In the genomic region with DNA sequence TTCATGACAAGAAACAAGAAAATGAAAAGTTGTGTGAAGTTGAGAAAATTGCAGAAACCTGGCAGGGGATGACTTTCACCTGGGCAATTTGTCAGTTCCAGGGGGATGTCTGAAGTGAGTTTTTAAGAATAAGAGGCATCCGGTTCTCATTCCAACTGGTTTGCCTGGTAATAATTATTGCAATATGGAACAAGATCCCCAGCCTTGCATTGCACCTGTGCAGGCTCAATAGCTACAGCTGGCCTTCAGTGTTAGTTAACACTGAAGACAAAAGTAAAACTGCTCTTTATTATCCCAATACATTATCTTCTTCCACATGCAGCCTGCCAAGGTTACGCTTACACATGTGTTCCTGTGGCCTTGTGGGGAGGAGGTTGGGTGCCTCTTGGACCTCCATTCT, we compare ENCODE assay signal across 21 mouse cellular contexts.
DNase-seq lines count a peak whose midpoint lies in the region; ATAC-seq and TF ChIP-seq lines count a peak whose summit lies in the region.
"Had no signal": no experiment of that assay in that cellular context is flagged by ENCODE, and none has a peak within 500 bp of the region (broad histone marks: within the 10 kb centered on the region; RNA-seq: fewer than 3 reads in every experiment).

No protein-coding gene starts in this region.

- no peak for ATAC-seq in midbrain, embryonic 11.5 days (ENCODE audit: low FRiP score)
- ATAC-seq in midbrain, postnatal 0 days (ENCODE audit: low FRiP score) = no peak
- ATAC-seq in embryonic facial prominence, embryonic 11.5 days (replicated peaks; ENCODE audit: insufficient number of reproducible peaks, low FRiP score, low TSS enrichment, low read depth) = no peak
- no peak for ATAC-seq in hindbrain, embryonic 13.5 days (ENCODE audit: low FRiP score)
- ATAC-seq in inflammation-experienced regulatory T-cells, adult 6 months = no peak
- ATAC-seq: forebrain, embryonic 14.5 days; forebrain, embryonic 16.5 days had no signal

- DNase-seq in midbrain, embryonic 11.5 days (ENCODE audit: low spot score, missing footprints) = peak; percentile 53
- no peak for DNase-seq in midbrain, postnatal 0 days (ENCODE audit: low spot score)
- peak; percentile 66 for DNase-seq in embryonic facial prominence, embryonic 11.5 days (ENCODE audit: low spot score)
- DNase-seq in forelimb bud, embryonic 11.5 days (ENCODE audit: low read depth, low spot score) = peak; percentile 44
- DNase-seq: adrenal gland, adult 2 months; adrenal gland, postnatal 14 days; adrenal gland, postnatal 36 days; cerebellum, adult 11-12 months; cerebellum, adult 2 months; cerebellum, adult 9-10 months; cerebellum, postnatal 10 days; cerebellum, postnatal 25 days had no signal

- H3K27me3 ChIP-seq in midbrain, embryonic 11.5 days (ENCODE audit: control insufficient read depth, insufficient read depth, low read length) = no peaks in the 10 kb centered on the region
- H3K27me3 ChIP-seq in midbrain, postnatal 0 days (ENCODE audit: insufficient read depth, low read length) = no peaks in the 10 kb centered on the region
- H3K27me3 ChIP-seq in embryonic facial prominence, embryonic 11.5 days (ENCODE audit: control insufficient read depth, insufficient read depth, low read length) = no peaks in the 10 kb centered on the region
- H3K27me3 ChIP-seq in hindbrain, embryonic 13.5 days = no peaks in the 10 kb centered on the region
- H3K27me3 ChIP-seq: embryonic facial prominence, embryonic 12.5 days; embryonic facial prominence, embryonic 15.5 days had no signal

- WGBS in midbrain, embryonic 11.5 days = 77% methylated on average over 2 of the region's 2 CpGs
- WGBS in midbrain, postnatal 0 days = 78% methylated on average over 2 of the region's 2 CpGs
- 52% methylated on average over 2 of the region's 2 CpGs for WGBS in embryonic facial prominence, embryonic 11.5 days
- WGBS in hindbrain, embryonic 13.5 days = 94% methylated on average over 2 of the region's 2 CpGs

- H3K4me1 ChIP-seq in midbrain, embryonic 11.5 days (ENCODE audit: control insufficient read depth, insufficient read depth, low read length) = peaks cover 2% of the 10 kb centered on the region; the same call in 1 of the 2 replicates
- no peaks in the 10 kb centered on the region for H3K4me1 ChIP-seq in midbrain, postnatal 0 days (ENCODE audit: insufficient read depth, low read length)
- no peaks in the 10 kb centered on the region for H3K4me1 ChIP-seq in embryonic facial prominence, embryonic 11.5 days (ENCODE audit: control insufficient read depth, insufficient read depth, low read length)
- no peaks in the 10 kb centered on the region for H3K4me1 ChIP-seq in hindbrain, embryonic 13.5 days (replicated peaks)
- H3K4me1 ChIP-seq: embryonic facial prominence, embryonic 12.5 days; embryonic facial prominence, embryonic 15.5 days had no signal

- TF ChIP-seq CTCF in midbrain, postnatal 0 days (IDR thresholded peaks at IDR 0.05) = no peak

- H3K4me3 ChIP-seq in midbrain, embryonic 11.5 days (ENCODE audit: low read depth, low read length) = no peak overlapping the region
- no peak overlapping the region for H3K4me3 ChIP-seq in midbrain, postnatal 0 days (ENCODE audit: low read depth, low read length)
- no peak overlapping the region for H3K4me3 ChIP-seq in embryonic facial prominence, embryonic 11.5 days (ENCODE audit: low read depth, low read length)
- no peak overlapping the region for H3K4me3 ChIP-seq in hindbrain, embryonic 13.5 days
- H3K4me3 ChIP-seq: embryonic facial prominence, embryonic 12.5 days; embryonic facial prominence, embryonic 15.5 days; erythroblast, embryonic 14.5 days; forebrain, embryonic 10.5 days; forebrain, embryonic 12.5 days had no signal

- no peaks in the 10 kb centered on the region for H3K36me3 ChIP-seq in midbrain, embryonic 11.5 days (ENCODE audit: control insufficient read depth, insufficient read depth, low read length)
- no peaks in the 10 kb centered on the region for H3K36me3 ChIP-seq in midbrain, postnatal 0 days (ENCODE audit: insufficient read depth, low read length)
- H3K36me3 ChIP-seq in embryonic facial prominence, embryonic 11.5 days (replicated peaks; ENCODE audit: control insufficient read depth, insufficient read depth, low read depth, low read length) = no peaks in the 10 kb centered on the region
- H3K36me3 ChIP-seq in hindbrain, embryonic 13.5 days = no peaks in the 10 kb centered on the region
- H3K36me3 ChIP-seq: embryonic facial prominence, embryonic 12.5 days; embryonic facial prominence, embryonic 15.5 days; forebrain, embryonic 10.5 days; forebrain, embryonic 12.5 days had no signal

- no peak overlapping the region for H3K27ac ChIP-seq in midbrain, embryonic 11.5 days (ENCODE audit: low read depth, low read length)
- H3K27ac ChIP-seq in midbrain, postnatal 0 days (ENCODE audit: low read depth, low read length) = no peak overlapping the region
- no peak overlapping the region for H3K27ac ChIP-seq in embryonic facial prominence, embryonic 11.5 days (replicated peaks; ENCODE audit: low read depth, low read length)
- H3K27ac ChIP-seq in hindbrain, embryonic 13.5 days = no peak overlapping the region
- H3K27ac ChIP-seq: embryonic facial prominence, embryonic 12.5 days; embryonic facial prominence, embryonic 15.5 days; forebrain, embryonic 10.5 days; forebrain, embryonic 12.5 days had no signal

- H3K9me3 ChIP-seq in midbrain, embryonic 11.5 days (ENCODE audit: control insufficient read depth, low read length) = no peaks in the 10 kb centered on the region
- no peaks in the 10 kb centered on the region for H3K9me3 ChIP-seq in midbrain, postnatal 0 days (ENCODE audit: low read length)
- no peaks in the 10 kb centered on the region for H3K9me3 ChIP-seq in embryonic facial prominence, embryonic 11.5 days (replicated peaks; ENCODE audit: control insufficient read depth, low read length)
- H3K9me3 ChIP-seq in hindbrain, embryonic 13.5 days = no peaks in the 10 kb centered on the region
- H3K9me3 ChIP-seq: embryonic facial prominence, embryonic 12.5 days; embryonic facial prominence, embryonic 15.5 days; forebrain, embryonic 10.5 days; forebrain, embryonic 12.5 days had no signal

- H3K9ac ChIP-seq in midbrain, embryonic 11.5 days (ENCODE audit: low read length) = no peak overlapping the region
- no peak overlapping the region for H3K9ac ChIP-seq in midbrain, postnatal 0 days (replicated peaks; ENCODE audit: low read length, poor library complexity, severe bottlenecking)
- no peak overlapping the region for H3K9ac ChIP-seq in embryonic facial prominence, embryonic 11.5 days (replicated peaks; ENCODE audit: low read length)
- H3K9ac ChIP-seq in hindbrain, embryonic 13.5 days = no peak overlapping the region
- H3K9ac ChIP-seq: embryonic facial prominence, embryonic 12.5 days; embryonic facial prominence, embryonic 15.5 days; forebrain, embryonic 12.5 days had no signal

- H3K4me2 ChIP-seq in midbrain, embryonic 11.5 days = no peak overlapping the region
- H3K4me2 ChIP-seq in midbrain, postnatal 0 days (ENCODE audit: low read depth, low read length, poor library complexity, severe bottlenecking) = no peak overlapping the region
- H3K4me2 ChIP-seq in embryonic facial prominence, embryonic 11.5 days (ENCODE audit: low read depth, low read length) = no peak overlapping the region
- H3K4me2 ChIP-seq in hindbrain, embryonic 13.5 days = no peak overlapping the region
- H3K4me2 ChIP-seq: embryonic facial prominence, embryonic 12.5 days; embryonic facial prominence, embryonic 15.5 days; forebrain, embryonic 12.5 days had no signal
